Mouse (Mus musculus) testis, adult 2 months (tissue): Measurements from ENCODE around the gene Arap1. TPM values are rescaled to one million over a fixed set of nuclear protein-coding genes. Genes with fewer than 3 reads are reported as not detected.
A peak's percentile ranks its signal among the peaks of the same experiment; 100 is the strongest.

Experiments used
- H3K27ac ChIP-seq: fragments of 200-500 bp; 2 replicates; pipeline ENCODE4 v1.5.1; 2012; ENCODE audit warnings: low read depth, low read length; ENCODE audit not compliant: control insufficient read depth, insufficient read depth
- H3K27me3 ChIP-seq: fragments of 200-500 bp; 2 replicates; pipeline ENCODE4 v1.6.1; 2012; ENCODE audit warnings: mild to moderate bottlenecking, low read length, moderate library complexity; ENCODE audit not compliant: control insufficient read depth, insufficient read depth
- H3K36me3 ChIP-seq: fragments of 200-500 bp; 2 replicates; pipeline ENCODE4 v1.6.1; 2012; ENCODE audit warnings: mild to moderate bottlenecking, low read length; ENCODE audit not compliant: control insufficient read depth, insufficient read depth
- H3K4me1 ChIP-seq: fragments of 200-500 bp; 2 replicates; pipeline ENCODE4 v1.6.1; 2012; ENCODE audit warnings: low read length; ENCODE audit not compliant: control insufficient read depth, insufficient read depth
- H3K4me3 ChIP-seq: fragments of 200-500 bp; 2 replicates; pipeline ENCODE4 v1.5.1; 2012; ENCODE audit warnings: low read depth, mild to moderate bottlenecking, low read length, moderate library complexity, mixed read lengths; ENCODE audit not compliant: control insufficient read depth
- CTCF ChIP-seq: fragments of 200-500 bp; IDR thresholded peaks from 2 replicates; pipeline ENCODE4 v1.5.1; 2012; ENCODE audit warnings: low read depth, mild to moderate bottlenecking, inconsistent platforms, low read length, moderate library complexity; ENCODE audit not compliant: control insufficient read depth, insufficient read depth, insufficient replicate concordance
- POLR2A ChIP-seq: fragments of 200-500 bp; IDR thresholded peaks from 2 replicates; pipeline ENCODE4 v1.6.1; 2012; ENCODE audit warnings: low read depth, mild to moderate bottlenecking, inconsistent platforms, low read length, moderate library complexity; ENCODE audit not compliant: control insufficient read depth
- polyA plus RNA-seq: library from polyadenylated mRNA; depleted of rRNA; stranded (reverse); fragments of >200 nt; gene quantifications from 2 replicates; pipeline ENCODE4 v1.2.3, GENCODE M21; 2012

Gene Arap1
- polyA plus RNA-seq, 1 experiment, result 4.9 TPM

DNA sequence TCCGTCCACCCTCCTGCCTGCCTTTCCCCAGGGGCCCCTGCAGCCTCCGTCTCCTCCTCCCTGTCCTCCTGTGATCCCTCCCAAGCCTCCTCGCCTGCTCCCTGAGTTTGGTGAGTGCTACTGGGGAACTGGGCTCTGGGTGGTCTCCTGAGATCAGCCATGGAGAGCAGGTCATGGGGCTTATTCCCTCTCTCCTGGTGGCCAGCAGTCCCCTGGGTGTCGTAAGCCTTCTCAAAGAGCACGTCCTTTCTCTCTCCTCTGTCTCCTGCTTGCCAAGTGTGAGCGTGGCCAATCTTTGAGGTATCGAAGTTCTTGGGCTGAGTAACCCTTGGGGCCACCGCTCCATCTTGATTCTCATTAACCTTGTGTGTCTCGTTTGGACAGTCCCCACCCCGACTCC, 37.1 kb downstream of the Arap1 start:
- Histone ChIP-seq H3K27ac (no peak overlapping the region), H3K27me3 (no peaks in the 10 kb centered on the region)
- TF ChIP-seq POLR2A (no peak), CTCF (no peak)

DNA sequence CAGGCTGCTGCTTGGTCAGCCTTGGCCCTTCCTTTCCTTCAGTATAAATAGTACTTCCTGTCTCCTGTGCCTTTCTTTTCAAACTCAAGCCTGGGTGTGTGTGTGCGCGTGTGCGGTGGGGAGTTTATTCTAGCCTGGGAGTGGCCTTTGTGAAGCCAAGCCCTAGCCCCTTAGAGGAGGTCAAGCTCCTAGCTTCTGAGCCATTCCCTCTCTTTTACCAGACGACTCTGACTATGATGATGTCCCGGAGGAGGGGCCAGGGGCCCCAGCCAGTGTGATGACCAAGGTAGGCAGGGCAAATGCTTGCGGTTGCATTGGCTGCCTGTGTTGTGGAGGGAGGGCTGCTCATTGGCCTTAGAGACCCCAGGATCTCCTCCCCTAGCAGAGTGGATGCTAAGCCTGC, 37.5 kb downstream of the Arap1 start:
- no peak overlapping the region for H3K27ac ChIP-seq
- H3K4me3 ChIP-seq, result no peak overlapping the region
- no peaks in the 10 kb centered on the region for H3K27me3 ChIP-seq
- no peaks in the 10 kb centered on the region for H3K4me1 ChIP-seq
- no peaks in the 10 kb centered on the region for H3K36me3 ChIP-seq
- TF ChIP-seq POLR2A, result no peak
- no peak for TF ChIP-seq CTCF

More for the DNA sequence above, 37.1 kb downstream of the Arap1 start:
- H3K36me3 ChIP-seq, result no peaks in the 10 kb centered on the region
- no peaks in the 10 kb centered on the region for H3K4me1 ChIP-seq
- H3K4me3 ChIP-seq, result no peak overlapping the region

DNA sequence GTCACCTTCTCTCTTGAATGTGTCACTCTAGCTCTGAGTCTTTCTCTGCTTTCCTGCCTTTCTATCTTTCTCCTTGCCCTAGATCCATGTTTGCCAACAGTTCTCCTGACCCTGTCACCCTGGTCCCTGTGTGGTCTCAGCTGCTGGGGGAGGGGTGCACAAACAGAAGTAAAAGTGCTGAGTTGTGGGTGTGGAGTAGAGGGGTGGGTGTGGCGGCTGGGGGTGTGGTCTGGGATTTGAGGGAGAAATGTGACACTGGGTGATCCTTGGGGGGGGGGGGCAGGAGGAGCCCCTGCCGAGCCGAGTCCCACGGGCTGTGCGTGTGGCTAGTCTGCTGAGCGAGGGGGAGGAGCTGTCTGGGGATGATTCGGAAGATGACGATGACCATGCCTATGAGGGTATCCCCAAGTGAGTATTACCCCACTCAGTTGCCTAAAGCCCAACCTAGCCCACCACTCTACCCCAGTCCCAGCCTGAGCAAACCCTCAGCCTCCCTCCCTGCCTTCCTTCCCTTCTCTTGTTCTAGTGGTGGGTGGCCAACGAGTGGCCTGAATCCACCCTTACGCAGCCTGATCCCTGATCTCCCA, 38.1 kb downstream of the Arap1 start:
- Histone ChIP-seq H3K4me3 (no peak overlapping the region), H3K4me1 (no peaks in the 10 kb centered on the region), H3K27me3 (no peaks in the 10 kb centered on the region), H3K27ac (no peak overlapping the region), H3K36me3 (no peaks in the 10 kb centered on the region)
- no peak for TF ChIP-seq POLR2A
- no peak for TF ChIP-seq CTCF

DNA sequence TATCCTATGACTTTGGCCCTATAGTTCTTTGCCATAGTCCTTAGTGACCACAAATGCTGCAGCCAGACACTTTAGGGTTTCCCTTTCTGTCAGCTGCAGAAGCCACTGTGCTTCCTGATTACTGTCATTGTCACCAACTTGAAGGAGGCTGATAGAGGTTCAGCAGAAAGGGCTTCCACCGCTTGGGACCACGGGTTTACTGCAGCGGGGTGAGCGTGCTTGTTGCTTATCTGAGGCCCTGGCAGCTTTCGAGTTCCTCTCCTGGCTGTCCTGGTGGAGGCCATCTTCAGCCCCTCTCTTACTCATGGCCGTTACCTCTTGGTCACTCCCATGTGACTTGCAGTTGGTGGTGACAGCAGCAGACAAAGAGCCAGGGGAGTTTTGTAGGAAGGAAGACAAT, 41.4 kb downstream of the Arap1 start:
- peaks cover 4% of the 10 kb centered on the region; the same call in 1 of the 2 replicates for H3K4me1 ChIP-seq
- no peak overlapping the region for H3K27ac ChIP-seq
- no peaks in the 10 kb centered on the region for H3K27me3 ChIP-seq
- TF ChIP-seq CTCF, result no peak
- no peaks in the 10 kb centered on the region for H3K36me3 ChIP-seq
- no peak overlapping the region for H3K4me3 ChIP-seq

GRCm38 (mm10) chr7:101391909-101392479, 44.1 kb downstream of the Arap1 start:
- TF ChIP-seq CTCF (no peak), POLR2A (no peak)
- H3K36me3 ChIP-seq, result no peaks in the 10 kb centered on the region
- peaks cover 4% of the 10 kb centered on the region; the same call in 1 of the 2 replicates for H3K4me1 ChIP-seq
- H3K27me3 ChIP-seq, result no peaks in the 10 kb centered on the region
- no peak overlapping the region for H3K4me3 ChIP-seq
- H3K27ac ChIP-seq, result no peak overlapping the region; the same call in 1 of the 2 replicates

DNA sequence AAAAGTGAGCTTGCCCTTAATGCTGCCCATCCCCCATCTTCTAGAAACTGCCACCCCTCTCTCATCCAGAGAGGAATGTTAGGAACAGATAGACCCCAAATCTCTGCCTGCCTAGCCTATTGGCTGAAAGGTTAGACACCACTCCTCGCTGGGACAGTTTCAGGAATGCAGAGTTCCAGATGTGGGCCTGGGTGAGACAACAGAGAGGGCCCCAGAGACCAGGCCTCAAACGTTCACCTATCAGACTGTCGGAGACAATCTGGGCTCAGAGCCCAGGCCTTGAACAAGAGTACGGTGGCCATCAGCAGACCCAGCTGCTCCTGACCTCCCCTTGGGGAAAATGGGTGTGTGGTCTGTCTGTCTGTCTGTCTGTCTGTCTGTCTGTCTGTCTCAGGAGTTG, 45.1 kb downstream of the Arap1 start:
- Histone ChIP-seq H3K4me3 (no peak overlapping the region), H3K4me1 (peaks cover 4% of the 10 kb centered on the region; the same call in 1 of the 2 replicates), H3K27me3 (no peaks in the 10 kb centered on the region), H3K27ac (peak overlapping the region; percentile 63), H3K36me3 (no peaks in the 10 kb centered on the region)
- TF ChIP-seq POLR2A (no peak), CTCF (no peak)

DNA sequence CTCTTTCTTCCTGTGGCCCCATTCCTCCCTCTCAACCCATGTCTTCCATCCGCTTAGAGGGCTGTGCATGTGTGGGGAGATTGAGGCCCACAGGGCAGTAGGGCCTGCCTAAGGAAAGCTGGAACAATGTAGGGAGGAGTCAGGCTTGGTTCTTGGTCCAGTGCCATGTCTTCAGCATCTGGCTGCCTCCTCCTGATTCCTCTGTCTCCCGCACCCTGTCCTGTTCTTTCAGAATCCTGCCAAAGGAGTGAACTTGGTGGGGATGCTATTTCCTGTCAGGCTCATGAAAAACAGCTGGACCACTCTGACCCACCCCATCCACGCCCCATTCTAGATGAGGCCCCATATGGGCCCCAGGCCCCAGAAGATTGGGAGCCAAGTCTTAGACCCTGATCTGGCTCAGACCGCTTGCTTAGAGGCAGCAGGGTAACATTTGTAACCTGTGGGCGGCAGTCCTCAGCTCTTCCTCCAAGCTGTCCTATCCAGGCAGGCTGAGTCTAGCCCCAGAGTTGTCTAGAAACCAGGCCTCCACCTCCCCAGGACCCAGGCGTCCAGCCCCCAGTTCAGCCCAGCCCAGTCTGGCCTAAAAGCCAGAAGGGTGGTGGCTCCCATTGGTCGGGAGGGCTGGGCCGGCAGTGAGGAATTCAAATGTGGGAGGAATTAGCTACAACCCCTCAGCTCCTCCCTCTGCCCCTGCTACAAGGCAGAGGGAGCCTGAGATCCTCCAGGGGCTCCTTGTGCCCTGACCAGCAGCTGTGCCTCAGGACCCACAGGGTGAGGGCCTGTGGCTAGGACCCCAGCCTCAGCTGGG, 46.0 kb downstream of the Arap1 start:
- no peaks in the 10 kb centered on the region for H3K27me3 ChIP-seq
- no peak overlapping the region; the same call in 1 of the 2 replicates for H3K4me3 ChIP-seq
- peaks cover 4% of the 10 kb centered on the region; the same call in 1 of the 2 replicates for H3K4me1 ChIP-seq
- TF ChIP-seq CTCF (no peak), POLR2A (0 out of 2 replicates have a peak, but pooled peaks have one; percentile 22)
- peak overlapping the region; percentile 67 for H3K27ac ChIP-seq
- no peaks in the 10 kb centered on the region for H3K36me3 ChIP-seq
